Mouse (Mus musculus) lung, embryonic 16.5 days (tissue): ENCODE data around the gene Myh3. TPM values are rescaled to one million over a fixed set of nuclear protein-coding genes. Genes with fewer than 3 reads are reported as not detected.

Experiments
- ATAC-seq: fragments of 200-750 bp; cut with Nextera tagmentation; 2 replicates; pipeline ENCODE4 v1.8.0; 2017; ENCODE audit warnings: low read depth, mild to moderate bottlenecking, moderate library complexity
- H3K27ac ChIP-seq: fragments of 300-500 bp; sonication (generic); 2 replicates; pipeline ENCODE4 v1.5.1; 2014; ENCODE audit warnings: mild to moderate bottlenecking, control low read depth, low read length
- H3K27me3 ChIP-seq: fragments of 300-500 bp; sonication (generic); 2 replicates; pipeline ENCODE4 v1.6.1; 2014; ENCODE audit warnings: low read depth, low read length, mixed read lengths; ENCODE audit not compliant: control insufficient read depth, insufficient read depth
- H3K36me3 ChIP-seq: fragments of 300-500 bp; sonication (generic); 2 replicates; pipeline ENCODE4 v1.6.1; 2014; ENCODE audit warnings: low read length; ENCODE audit not compliant: control insufficient read depth, insufficient read depth
- H3K4me1 ChIP-seq: fragments of 300-500 bp; sonication (generic); replicated peaks from 2 replicates; pipeline ENCODE4 v1.6.1; 2014; ENCODE audit warnings: low read length, mixed read lengths; ENCODE audit not compliant: control insufficient read depth, insufficient read depth
- H3K4me2 ChIP-seq: fragments of 300-500 bp; sonication (generic); 2 replicates; pipeline ENCODE4 v1.6.1; 2014; ENCODE audit warnings: low read depth, low read length, control low read depth
- H3K4me3 ChIP-seq: fragments of 300-500 bp; sonication (generic); 2 replicates; pipeline ENCODE4 v1.5.1; 2014; ENCODE audit warnings: mild to moderate bottlenecking, low read length, control low read depth
- H3K9ac ChIP-seq: fragments of 300-500 bp; sonication (generic); 2 replicates; pipeline ENCODE4 v1.6.1; 2014; ENCODE audit warnings: low read length, control low read depth
- H3K9me3 ChIP-seq: fragments of 300-500 bp; sonication (generic); 2 replicates; pipeline ENCODE4 v1.6.1; 2016; ENCODE audit warnings: low read length; ENCODE audit not compliant: control insufficient read depth
- WGBS: fragments of 180-500 bp; shearing (Covaris S2); extraction: QIAGEN DNeasy Blood & Tissue Kit; methylation state at CpG from one replicate; pipeline ENCODE4 v1.1.7; 2014; 5-methylcytosine and 5-hydroxymethylcytosine counted together
- polyA plus RNA-seq: library from polyadenylated mRNA; unstranded; fragments of >200 nt; fragmentation: Nextera tagmentation; extraction: Ambion mirVana; gene quantifications from 2 replicates; pipeline ENCODE4 v1.2.1, GENCODE M21; 2015

Gene Myh3
- polyA plus RNA-seq, 1 experiment from 2014 or later = 7.1 TPM

- no peaks in the 10 kb centered on the region for H3K9me3 ChIP-seq
- H3K4me3 ChIP-seq = no peak overlapping the region
- no peak overlapping the region for H3K27ac ChIP-seq
- H3K4me2 ChIP-seq = no peak overlapping the region
- no peak for ATAC-seq
- H3K27me3 ChIP-seq = no peaks in the 10 kb centered on the region
- H3K9ac ChIP-seq = no peak overlapping the region
- no peaks in the 10 kb centered on the region for H3K4me1 ChIP-seq
- H3K36me3 ChIP-seq = no peaks in the 10 kb centered on the region
- 36% methylated on average over 4 of the region's 4 CpGs for WGBS
Observed at GRCm38 (mm10) chr11:67119539-67120070, 41.5 kb downstream of the Myh3 start.

GRCm38 (mm10) chr11:67120697-67121294, 42.7 kb downstream of the Myh3 start:
- 53% methylated on average over 12 of the region's 12 CpGs for WGBS
- Histone ChIP-seq H3K9ac (no peak overlapping the region), H3K36me3 (no peaks in the 10 kb centered on the region), H3K4me2 (no peak overlapping the region), H3K4me3 (no peak overlapping the region), H3K27ac (no peak overlapping the region), H3K4me1 (no peaks in the 10 kb centered on the region), H3K27me3 (no peaks in the 10 kb centered on the region), H3K9me3 (no peaks in the 10 kb centered on the region)
- no peak for ATAC-seq

GRCm38 (mm10) chr11:67124943-67125342, 46.8 kb downstream of the Myh3 start:
- no peak for ATAC-seq
- WGBS = 80% methylated on average over 7 of the region's 7 CpGs
- H3K4me2 ChIP-seq = no peak overlapping the region

GRCm38 (mm10) chr11:67125361-67125760, 47.3 kb downstream of the Myh3 start:
- 67% methylated on average over 17 of the region's 17 CpGs for WGBS
- Histone ChIP-seq H3K27me3 (no peaks in the 10 kb centered on the region), H3K4me2 (no peak overlapping the region), H3K36me3 (no peaks in the 10 kb centered on the region), H3K4me3 (no peak overlapping the region), H3K9ac (no peak overlapping the region), H3K9me3 (no peaks in the 10 kb centered on the region), H3K4me1 (no peaks in the 10 kb centered on the region), H3K27ac (no peak overlapping the region)
- ATAC-seq = no peak

More at GRCm38 (mm10) chr11:67124943-67125342, 46.8 kb downstream of the Myh3 start:
- Histone ChIP-seq H3K9ac (no peak overlapping the region), H3K4me1 (no peaks in the 10 kb centered on the region), H3K9me3 (no peaks in the 10 kb centered on the region), H3K27me3 (no peaks in the 10 kb centered on the region), H3K4me3 (no peak overlapping the region), H3K27ac (no peak overlapping the region), H3K36me3 (no peaks in the 10 kb centered on the region)

- no peak for ATAC-seq
- H3K4me2 ChIP-seq = no peak overlapping the region
- no peaks in the 10 kb centered on the region for H3K36me3 ChIP-seq
- H3K9ac ChIP-seq = no peak overlapping the region
- no peaks in the 10 kb centered on the region for H3K4me1 ChIP-seq
- no peaks in the 10 kb centered on the region for H3K27me3 ChIP-seq
- 76% methylated on average over 2 of the region's 2 CpGs for WGBS
- H3K9me3 ChIP-seq = no peaks in the 10 kb centered on the region
- H3K4me3 ChIP-seq = no peak overlapping the region
- H3K27ac ChIP-seq = no peak overlapping the region
Observed at GRCm38 (mm10) chr11:67133526-67133925, 55.4 kb downstream of the Myh3 start.

GRCm38 (mm10) chr11:67134654-67135053, 56.6 kb downstream of the Myh3 start:
- H3K27me3 ChIP-seq = no peaks in the 10 kb centered on the region
- no peak overlapping the region for H3K4me2 ChIP-seq
- no peaks in the 10 kb centered on the region for H3K9me3 ChIP-seq
- no peak overlapping the region for H3K4me3 ChIP-seq
- no peaks in the 10 kb centered on the region for H3K36me3 ChIP-seq
- WGBS = 71% methylated on average over 6 of the region's 6 CpGs
- H3K27ac ChIP-seq = no peak overlapping the region
- no peaks in the 10 kb centered on the region for H3K4me1 ChIP-seq
- H3K9ac ChIP-seq = no peak overlapping the region
- ATAC-seq = no peak

- Histone ChIP-seq H3K4me1 (no peaks in the 10 kb centered on the region), H3K36me3 (no peaks in the 10 kb centered on the region), H3K9ac (no peak overlapping the region), H3K9me3 (no peaks in the 10 kb centered on the region), H3K4me2 (no peak overlapping the region), H3K4me3 (no peak overlapping the region), H3K27me3 (no peaks in the 10 kb centered on the region), H3K27ac (no peak overlapping the region)
- ATAC-seq = no peak
- 84% methylated on average over 2 of the region's 2 CpGs for WGBS
Observed at GRCm38 (mm10) chr11:67135532-67135931, 57.4 kb downstream of the Myh3 start.

- Histone ChIP-seq H3K4me3 (no peak overlapping the region), H3K4me1 (no peaks in the 10 kb centered on the region), H3K27me3 (no peaks in the 10 kb centered on the region), H3K4me2 (no peak overlapping the region), H3K27ac (no peak overlapping the region), H3K9ac (no peak overlapping the region), H3K9me3 (no peaks in the 10 kb centered on the region), H3K36me3 (no peaks in the 10 kb centered on the region)
- 44% methylated on average over 8 of the region's 8 CpGs for WGBS
- ATAC-seq = no peak
Observed at GRCm38 (mm10) chr11:67139556-67139955, 61.5 kb downstream of the Myh3 start.

GRCm38 (mm10) chr11:67140175-67140574, 62.1 kb downstream of the Myh3 start:
- no peak overlapping the region for H3K27ac ChIP-seq
- no peaks in the 10 kb centered on the region for H3K27me3 ChIP-seq
- no peaks in the 10 kb centered on the region for H3K4me1 ChIP-seq
- H3K9ac ChIP-seq = no peak overlapping the region
- no peaks in the 10 kb centered on the region for H3K36me3 ChIP-seq
- H3K9me3 ChIP-seq = no peaks in the 10 kb centered on the region
- 37% methylated on average over 5 of the region's 5 CpGs for WGBS
- H3K4me2 ChIP-seq = no peak overlapping the region
- H3K4me3 ChIP-seq = no peak overlapping the region
- ATAC-seq = no peak
